17 mouse cellular contexts compared by ENCODE assay signal in genomic region chr3:61687933-61688705, GRCm38 (mm10).
DNase-seq lines count a peak whose midpoint lies in the region; ATAC-seq and TF ChIP-seq lines count a peak whose summit lies in the region.
"Had no signal": no experiment of that assay in that cellular context is flagged by ENCODE, and none has a peak within 500 bp of the region (broad histone marks: within the 10 kb centered on the region; RNA-seq: fewer than 3 reads in every experiment).

No protein-coding gene starts in this region.

- no peak for TF ChIP-seq POLR2A in myocyte (IDR thresholded peaks at IDR 0.05; ENCODE audit: insufficient read length, low read depth)

- H3K4me1 ChIP-seq in embryonic facial prominence, embryonic 14.5 days (ENCODE audit: control insufficient read depth, insufficient read depth, low read length): no peaks in the 10 kb centered on the region
- no peaks in the 10 kb centered on the region for H3K4me1 ChIP-seq in embryonic facial prominence, embryonic 10.5 days
- H3K4me1 ChIP-seq: embryonic facial prominence, embryonic 15.5 days; forebrain, embryonic 12.5 days; megakaryocyte, embryonic 14.5 days had no signal

- H3K27ac ChIP-seq in embryonic facial prominence, embryonic 14.5 days (replicated peaks; ENCODE audit: low read depth, low read length): no peak overlapping the region
- no peak overlapping the region for H3K27ac ChIP-seq in embryonic facial prominence, embryonic 10.5 days (replicated peaks)
- H3K27ac ChIP-seq: embryonic facial prominence, embryonic 15.5 days; forebrain, embryonic 12.5 days; liver, embryonic 14.5 days had no signal

- ATAC-seq in embryonic facial prominence, embryonic 14.5 days (ENCODE audit: low read depth): no peak
- ATAC-seq: activated CD4-positive, CD25-positive, alpha-beta regulatory T cell, adult 4 months had no signal

- H3K4me2 ChIP-seq in embryonic facial prominence, embryonic 14.5 days (ENCODE audit: low read depth, low read length): no peak overlapping the region
- peak overlapping the region; percentile 38 for H3K4me2 ChIP-seq in myocyte (ENCODE audit: low read depth)
- H3K4me2 ChIP-seq: embryonic facial prominence, embryonic 15.5 days; forebrain, embryonic 12.5 days; heart, embryonic 11.5 days had no signal

- 72% methylated on average over 4 of the region's 4 CpGs for WGBS in embryonic facial prominence, embryonic 14.5 days
- WGBS in embryonic facial prominence, embryonic 10.5 days: 78% methylated on average over 4 of the region's 4 CpGs

- no peaks in the 10 kb centered on the region for H3K36me3 ChIP-seq in embryonic facial prominence, embryonic 14.5 days (ENCODE audit: control insufficient read depth, insufficient read depth, low read length)
- no peaks in the 10 kb centered on the region for H3K36me3 ChIP-seq in embryonic facial prominence, embryonic 10.5 days (replicated peaks)
- no peaks in the 10 kb centered on the region for H3K36me3 ChIP-seq in myocyte (ENCODE audit: control insufficient read depth, insufficient read depth)
- H3K36me3 ChIP-seq: embryonic facial prominence, embryonic 15.5 days; forebrain, embryonic 12.5 days had no signal

- no peak overlapping the region for H3ac ChIP-seq in myocyte (ENCODE audit: control insufficient read depth, insufficient read length)

- no peaks in the 10 kb centered on the region for H3K79me2 ChIP-seq in myocyte (ENCODE audit: control insufficient read depth, insufficient read depth)

- no peak overlapping the region for H3K4me3 ChIP-seq in embryonic facial prominence, embryonic 14.5 days (ENCODE audit: low read depth, low read length)
- no peak overlapping the region for H3K4me3 ChIP-seq in embryonic facial prominence, embryonic 10.5 days
- H3K4me3 ChIP-seq in myocyte: no peak overlapping the region
- H3K4me3 ChIP-seq: embryonic facial prominence, embryonic 15.5 days; forebrain, embryonic 12.5 days; megakaryocyte, embryonic 14.5 days had no signal

- H3K9me3 ChIP-seq in embryonic facial prominence, embryonic 14.5 days (ENCODE audit: control insufficient read depth, low read length): no peaks in the 10 kb centered on the region
- no peaks in the 10 kb centered on the region for H3K9me3 ChIP-seq in embryonic facial prominence, embryonic 10.5 days
- H3K9me3 ChIP-seq: embryonic facial prominence, embryonic 15.5 days; forebrain, embryonic 12.5 days; megakaryocyte, embryonic 14.5 days had no signal

- H3K27me3 ChIP-seq in embryonic facial prominence, embryonic 14.5 days (replicated peaks; ENCODE audit: control insufficient read depth, insufficient read depth, low read length): no peaks in the 10 kb centered on the region
- no peaks in the 10 kb centered on the region for H3K27me3 ChIP-seq in embryonic facial prominence, embryonic 10.5 days (replicated peaks; ENCODE audit: low read depth, poor library complexity, severe bottlenecking)
- no peaks in the 10 kb centered on the region for H3K27me3 ChIP-seq in myocyte (ENCODE audit: control insufficient read depth, insufficient read depth, insufficient read length)
- H3K27me3 ChIP-seq: embryonic facial prominence, embryonic 15.5 days; forebrain, embryonic 12.5 days; megakaryocyte, embryonic 14.5 days had no signal

- no peak overlapping the region for H3K9ac ChIP-seq in embryonic facial prominence, embryonic 14.5 days (ENCODE audit: low read depth, low read length)
- H3K9ac ChIP-seq: embryonic facial prominence, embryonic 15.5 days; forebrain, embryonic 12.5 days; liver, embryonic 14.5 days had no signal

- DNase-seq in embryonic facial prominence, embryonic 14.5 days (ENCODE audit: low spot score): peak; percentile 26
- DNase-seq in embryonic facial prominence, embryonic 10.5 days (ENCODE audit: low spot score): no peak
- peak; percentile 32 to 53 for DNase-seq in kidney, postnatal 4 days
- no peak for DNase-seq in kidney, adult 18-20 months
- DNase-seq in urinary bladder, postnatal 14 days (ENCODE audit: low spot score): peak; percentile 5
- DNase-seq in urinary bladder, postnatal 4 days (ENCODE audit: low spot score in 2 of 2): no peak
- no peak for DNase-seq in ovary, adult 18-20 months (ENCODE audit: low spot score)
- DNase-seq: cerebellum, postnatal 36 days; heart, postnatal 36 days; right cerebral cortex, postnatal 4 days had no signal

TF ChIP-seq in myocyte, 11 proteins besides CTCF, POLR2A, EP300 and RAD21:
- TF ChIP-seq CEBPB (IDR thresholded peaks at IDR 0.05; ENCODE audit: insufficient read depth, poor library complexity, severe bottlenecking): no peak
- TF ChIP-seq SRF (IDR thresholded peaks at IDR 0.05; ENCODE audit: control insufficient read depth, insufficient read length, low read depth): no peak
- TF ChIP-seq USF1 (IDR thresholded peaks at IDR 0.05; ENCODE audit: low read depth): no peak
- no peak for TF ChIP-seq MYOG (IDR thresholded peaks at IDR 0.05; ENCODE audit: control insufficient read depth in 1 of 3, insufficient read depth in 1 of 3, insufficient read length in 2 of 3, low read depth in 2 of 3)
- TF ChIP-seq E2F4 (IDR thresholded peaks at IDR 0.05; ENCODE audit: insufficient read depth): no peak
- no peak for TF ChIP-seq TCF12 (IDR thresholded peaks at IDR 0.05; ENCODE audit: insufficient read depth, poor library complexity, severe bottlenecking)
- TF ChIP-seq POLR2AphosphoS2 (IDR thresholded peaks at IDR 0.05; ENCODE audit: insufficient read length, low read depth): no peak
- no peak for TF ChIP-seq MYOD1 (IDR thresholded peaks at IDR 0.05; ENCODE audit: control insufficient read depth in 1 of 3, insufficient read length in 2 of 3, low read depth in 2 of 3)
- TF ChIP-seq TCF3 (IDR thresholded peaks at IDR 0.05; ENCODE audit: insufficient read length, low read depth): no peak
- TF ChIP-seq MAX (IDR thresholded peaks at IDR 0.05; ENCODE audit: low read depth): no peak
- no peak for TF ChIP-seq REST (IDR thresholded peaks at IDR 0.05; ENCODE audit: insufficient read depth, insufficient read length)
TF ChIP-seq in myocyte: peak in this region for 0.

Comparison
In these comparisons a context has a peak if more than half of its experiments do, and no peak if none do; other contexts are left out.
1. DNase-seq: peak in embryonic facial prominence, embryonic 14.5 days (single experiment), kidney, postnatal 4 days (2 of 2) and urinary bladder, postnatal 14 days (single experiment); none in embryonic facial prominence, embryonic 10.5 days (single experiment), kidney, adult 18-20 months (single experiment), urinary bladder, postnatal 4 days (0 of 2) and ovary, adult 18-20 months (single experiment).